Mouse (Mus musculus) CH12.LX (cell line): ENCODE results near the gene Fen1. TPM values are rescaled to one million over a fixed set of nuclear protein-coding genes. Genes with fewer than 3 reads are reported as not detected.
A peak's percentile ranks its signal among the peaks of the same experiment; 100 is the strongest.

ENCODE experiments used
- DNase-seq: peaks from one replicate; pipeline ENCODE4 v3.0.0-alpha.2; 2013; ENCODE audit errors: extremely low read depth
- H3K27ac ChIP-seq: 2 replicates; pipeline ENCODE4 v1.5.1; 2012; ENCODE audit warnings: low read depth, mild to moderate bottlenecking, control low read depth, moderate library complexity; ENCODE audit not compliant: insufficient read depth
- H3K27me3 ChIP-seq: replicated peaks from 2 replicates; pipeline ENCODE3; 2012; ENCODE audit warnings: inconsistent platforms
- H3K36me3 ChIP-seq, 2 experiments: replicated peaks in 1 of 2; 2 replicates each; pipeline versions ENCODE3 to v1.6.1; 2012; ENCODE audit warnings: inconsistent platforms in 1 of 2, low read length in 1 of 2, mild to moderate bottlenecking in 1 of 2, mixed read lengths in 1 of 2, moderate library complexity in 1 of 2; ENCODE audit not compliant: control insufficient read depth in 1 of 2, insufficient read depth in 1 of 2
- H3K4me1 ChIP-seq, 2 experiments: 2 replicates each; pipeline ENCODE4 v1.6.1; 2012; ENCODE audit warnings: inconsistent platforms in 1 of 2, moderate library complexity in 1 of 2; ENCODE audit not compliant: insufficient read depth in 2 of 2, control insufficient read depth in 1 of 2
- H3K4me2 ChIP-seq: 2 replicates; pipeline ENCODE4 v1.6.1; 2012; ENCODE audit warnings: low read depth, mild to moderate bottlenecking, control low read depth; ENCODE audit not compliant: poor library complexity, insufficient read depth, severe bottlenecking
- H3K4me3 ChIP-seq, 3 experiments: fragments of 150-350 bp in 1 of 3; sonication (generic) in 1 of 3; replicated peaks in 1 of 3; 2 replicates each; pipeline versions ENCODE3 to v1.5.1; 2011 to 2012; ENCODE audit warnings: low read depth in 2 of 3, low read length in 2 of 3, mild to moderate bottlenecking in 2 of 3, moderate library complexity in 2 of 3, control low read depth in 1 of 3, improper control_type of control experiment in 1 of 3, inconsistent platforms in 1 of 3, mixed read lengths in 1 of 3; ENCODE audit not compliant: poor library complexity in 1 of 3
- H3K79me2 ChIP-seq: replicated peaks from 2 replicates; pipeline ENCODE4 v1.6.1; 2012; ENCODE audit warnings: mild to moderate bottlenecking, moderate library complexity; ENCODE audit not compliant: control insufficient read depth, poor library complexity, insufficient read depth, severe bottlenecking; ENCODE audit errors: extremely low read depth
- H3K9ac ChIP-seq: 2 replicates; pipeline ENCODE4 v1.6.1; 2012; ENCODE audit warnings: low read depth, mild to moderate bottlenecking, control low read depth, moderate library complexity; ENCODE audit not compliant: insufficient read depth
- H3K9me3 ChIP-seq: replicated peaks from 2 replicates; pipeline ENCODE3; 2012; ENCODE audit warnings: low read length, inconsistent platforms, mixed read lengths
- BHLHE40 ChIP-seq: IDR thresholded peaks from 2 replicates; pipeline ENCODE4 v1.6.1; 2011; ENCODE audit warnings: mild to moderate bottlenecking, low read depth, low read length, improper control_type of control experiment
- CTCF ChIP-seq, 2 experiments: IDR thresholded peaks in 1 of 2; conservative IDR thresholded peaks in 1 of 2; 2 replicates each; pipeline ENCODE4 v1.5.1; 2011 to 2012; ENCODE audit warnings: low read depth in 2 of 2, low read length in 2 of 2, improper control_type of control experiment in 1 of 2, inconsistent platforms in 1 of 2, mild to moderate bottlenecking in 1 of 2, moderate library complexity in 1 of 2
- ELF1 ChIP-seq: IDR thresholded peaks from 2 replicates; pipeline ENCODE4 v1.6.1; 2014; ENCODE audit warnings: low read depth, mild to moderate bottlenecking, inconsistent platforms, low read length, improper control_type of control experiment
- GABPA ChIP-seq: IDR thresholded peaks from 2 replicates; pipeline ENCODE4 v1.6.1; 2012; ENCODE audit warnings: low read depth, low read length, improper control_type of control experiment, inconsistent platforms; ENCODE audit not compliant: insufficient replicate concordance
- HCFC1 ChIP-seq: IDR thresholded peaks from 2 replicates; pipeline ENCODE4 v1.6.1; 2012; ENCODE audit warnings: low read depth, mild to moderate bottlenecking, inconsistent platforms, low read length, improper control_type of control experiment
- IRF4 ChIP-seq: IDR thresholded peaks from 2 replicates; pipeline ENCODE4 v1.6.1; 2014; ENCODE audit warnings: low read depth, mild to moderate bottlenecking, inconsistent platforms, low read length, improper control_type of control experiment
- JUN ChIP-seq: IDR thresholded peaks from 2 replicates; pipeline ENCODE4 v1.6.1; 2011; ENCODE audit warnings: low read depth, mild to moderate bottlenecking, low read length, improper control_type of control experiment, moderate library complexity; ENCODE audit not compliant: insufficient read depth
- MAFK ChIP-seq: IDR thresholded peaks from 2 replicates; pipeline ENCODE4 v1.6.1; 2011; ENCODE audit warnings: low read length, improper control_type of control experiment; ENCODE audit not compliant: insufficient replicate concordance
- MAX ChIP-seq: IDR thresholded peaks from 2 replicates; pipeline ENCODE4 v1.6.1; 2011; ENCODE audit warnings: low read length, improper control_type of control experiment
- MAZ ChIP-seq: IDR thresholded peaks from 2 replicates; pipeline ENCODE4 v1.6.1; 2012; ENCODE audit warnings: low read depth, mild to moderate bottlenecking, inconsistent platforms, low read length, improper control_type of control experiment, moderate library complexity
- MXI1 ChIP-seq: IDR thresholded peaks from 2 replicates; pipeline ENCODE4 v1.6.1; 2011; ENCODE audit warnings: mild to moderate bottlenecking, low read depth, low read length, improper control_type of control experiment
- NELFE ChIP-seq: IDR thresholded peaks from 2 replicates; pipeline ENCODE4 v1.6.1; 2011; ENCODE audit warnings: low read depth, low read length, improper control_type of control experiment
- RAD21 ChIP-seq: IDR thresholded peaks from 2 replicates; pipeline ENCODE4 v1.6.1; 2011; ENCODE audit warnings: low read depth, mild to moderate bottlenecking, low read length, improper control_type of control experiment, moderate library complexity
- SIN3A ChIP-seq: IDR thresholded peaks from 2 replicates; pipeline ENCODE4 v1.6.1; 2012; ENCODE audit warnings: low read length, improper control_type of control experiment, inconsistent platforms
- SMC3 ChIP-seq: IDR thresholded peaks from 2 replicates; pipeline ENCODE4 v1.6.1; 2011; ENCODE audit warnings: low read depth, low read length, improper control_type of control experiment
- ZC3H11A ChIP-seq: IDR thresholded peaks from 2 replicates; pipeline ENCODE4 v1.6.1; 2012; ENCODE audit warnings: low read depth, mild to moderate bottlenecking, inconsistent platforms, low read length, improper control_type of control experiment
- ZNF384 ChIP-seq: IDR thresholded peaks from 2 replicates; pipeline ENCODE4 v1.6.1; 2012; ENCODE audit warnings: low read depth, low read length, improper control_type of control experiment, inconsistent platforms
- dilution Hi-C: fragments of 300-500 bp; cut with MboI; formaldehyde crosslinking; loops from 2 replicates; pipeline ENCODE4 v1.14.3; 2020; ENCODE audit warnings: low sequenced_read_pairs; ENCODE audit not compliant: extremely low pct_unique_long_range_greater_than_20kb, extremely low pct_ligation_motif_present
- in situ Hi-C: fragments of 300-500 bp; cut with MboI; formaldehyde crosslinking; loops from 3 replicates; pipeline ENCODE4 v1.14.3; 2019; ENCODE audit warnings: low sequenced_read_pairs, low pct_ligation_motif_present, low pct_unique_long_range_greater_than_20kb, mixed read lengths
- polyA plus RNA-seq: library from polyadenylated mRNA; unstranded; fragments of >175 nt; gene quantifications from 2 replicates; pipeline ENCODE4 v1.2.1, GENCODE M21; 2012; ENCODE audit warnings: low read depth; ENCODE audit not compliant: insufficient read length
- total RNA-seq, 2 experiments: library from RNA; depleted of rRNA; stranded (reverse); fragments of 300-350 nt in 1 of 2; fragments of >200 nt in 1 of 2; gene quantifications; 2 replicates each; pipeline ENCODE4 v1.2.3; 2012 to 2014

The Fen1 gene
- total and polyA plus RNA-seq, 3 experiments, result 111 to 156 (median 125) TPM

GRCm38 (mm10) chr19:10190796-10191195 lies 13.2 kb downstream of the Fen1 start:
- Histone ChIP-seq H3K9me3 (no peaks in the 10 kb centered on the region), H3K79me2 (no peaks in the 10 kb centered on the region), H3K36me3 (peaks cover 64 to 93% of the 10 kb centered on the region in 2 experiments), H3K9ac (no peak overlapping the region), H3K4me1 (peaks cover 4 to 22% of the 10 kb centered on the region in 2 experiments; a peak in 3 of 4 replicates), H3K27ac (0 out of 2 replicates have a peak overlapping the region, but pooled peaks have one; percentile 14), H3K4me3 (no peak overlapping the region), H3K4me2 (no peak overlapping the region), H3K27me3 (no peaks in the 10 kb centered on the region)
- dilution Hi-C loops, result no loop called here
- DNase-seq, result peak; percentile 65
- in situ Hi-C loops, result no loop called here
- peak; percentile 67 for TF ChIP-seq SMC3
- TF ChIP-seq ZNF384, result 0 out of 2 replicates have a peak, but pooled peaks have one; percentile 54
- TF ChIP-seq RAD21, result peak; percentile 48
- no peak for TF ChIP-seq NELFE
- TF ChIP-seq CTCF (conservative IDR thresholded peaks at IDR 0.05 in 1 of 2, IDR thresholded peaks at IDR 0.05 in 1 of 2; ENCODE audit: low read depth in 2 of 2, low read length in 2 of 2), result peak; percentile 70 to 73

- Histone ChIP-seq H3K27me3 (no peaks in the 10 kb centered on the region), H3K27ac (no peak overlapping the region), H3K36me3 (peaks cover 61 to 94% of the 10 kb centered on the region in 2 experiments), H3K9me3 (no peaks in the 10 kb centered on the region), H3K79me2 (no peaks in the 10 kb centered on the region), H3K4me3 (no peak overlapping the region), H3K4me1 (peaks cover 4 to 23% of the 10 kb centered on the region in 2 experiments; a peak in 3 of 4 replicates), H3K4me2 (no peak overlapping the region)
- dilution Hi-C loops, result no loop called here
- no peak for DNase-seq
- in situ Hi-C loops, result no loop called here
- TF ChIP-seq GABPA (no peak), HCFC1 (no peak), SMC3 (no peak), SIN3A (no peak), ZC3H11A (no peak), JUN (no peak), IRF4 (no peak), ELF1 (no peak), MAFK (no peak), BHLHE40 (no peak), NELFE (no peak), MAZ (no peak), MXI1 (no peak), MAX (no peak), ZNF384 (no peak)
- TF ChIP-seq, all 38 proteins: peak for 0
- no peak overlapping the region for H3K9ac ChIP-seq
These were observed 14.0 kb downstream of the Fen1 start for GRCm38 (mm10) chr19:10189940-10190339.
